Comparison of ENCODE assay signal across 9 mouse cellular contexts in genomic region chr7:136047364-136047945, GRCm38 (mm10).
DNase-seq lines count a peak whose midpoint lies in the region; ATAC-seq lines count a peak whose summit lies in the region.
"Had no signal": no experiment of that assay in that cellular context is flagged by ENCODE, and none has a peak within 500 bp of the region (broad histone marks: within the 10 kb centered on the region; RNA-seq: fewer than 3 reads in every experiment).

No protein-coding gene starts in this region.

- DNase-seq in heart, adult 18-20 months: no peak
- DNase-seq in brain, adult 2 months (ENCODE audit: low read depth, low spot score): peak; percentile 31
- DNase-seq in layer of hippocampus, postnatal 10 days (ENCODE audit: low spot score in 2 of 2): no peak
- DNase-seq in gastrocnemius, postnatal 36 days: no peak
- DNase-seq: thymus, postnatal 14 days had no signal

- H3K9ac ChIP-seq in heart, embryonic 12.5 days: no peak overlapping the region
- no peak overlapping the region for H3K9ac ChIP-seq in hindbrain, embryonic 12.5 days
- no peak overlapping the region for H3K9ac ChIP-seq in midbrain, embryonic 13.5 days (replicated peaks)

- H3K27ac ChIP-seq in heart, embryonic 12.5 days (ENCODE audit: poor library complexity, severe bottlenecking): 0 out of 2 replicates have a peak overlapping the region, but pooled peaks have one; percentile 16
- H3K27ac ChIP-seq in hindbrain, embryonic 12.5 days: peak overlapping the region; percentile 93
- peak overlapping the region; percentile 83 for H3K27ac ChIP-seq in midbrain, embryonic 13.5 days

- intact Hi-C loops in gastrocnemius, postnatal 36 days (cut with DNase I): no loop called here

- H3K36me3 ChIP-seq in heart, embryonic 12.5 days: no peaks in the 10 kb centered on the region
- H3K36me3 ChIP-seq in hindbrain, embryonic 12.5 days: no peaks in the 10 kb centered on the region
- no peaks in the 10 kb centered on the region for H3K36me3 ChIP-seq in midbrain, embryonic 13.5 days

- 59% methylated on average over 7 of the region's 7 CpGs for WGBS in heart, embryonic 12.5 days
- 12% methylated on average over 7 of the region's 7 CpGs for WGBS in hindbrain, embryonic 12.5 days
- 3% methylated on average over 7 of the region's 7 CpGs for WGBS in midbrain, embryonic 13.5 days

- peaks cover 6% of the 10 kb centered on the region for H3K27me3 ChIP-seq in heart, embryonic 12.5 days (replicated peaks)
- H3K27me3 ChIP-seq in hindbrain, embryonic 12.5 days: no peaks in the 10 kb centered on the region
- H3K27me3 ChIP-seq in midbrain, embryonic 13.5 days: no peaks in the 10 kb centered on the region

- ATAC-seq in heart, embryonic 12.5 days (ENCODE audit: insufficient number of reproducible peaks, low FRiP score): no peak
- peak; percentile 62 for ATAC-seq in hindbrain, embryonic 12.5 days (ENCODE audit: low FRiP score)
- peak; percentile 49 for ATAC-seq in midbrain, embryonic 13.5 days
- ATAC-seq in megakaryocyte-erythroid progenitor cell, adult 5-6 weeks (replicated peaks; ENCODE audit: low FRiP score, low TSS enrichment, poor library complexity, severe bottlenecking): no peak

- peak overlapping the region; percentile 42; the same call in 1 of the 2 replicates for H3K4me2 ChIP-seq in heart, embryonic 12.5 days
- H3K4me2 ChIP-seq in hindbrain, embryonic 12.5 days (replicated peaks): peak overlapping the region; percentile 28; the same call in 1 of the 2 replicates
- H3K4me2 ChIP-seq in midbrain, embryonic 13.5 days (replicated peaks): peak overlapping the region; percentile 12; the same call in 1 of the 2 replicates

- H3K4me1 ChIP-seq in heart, embryonic 12.5 days (replicated peaks): peaks cover 40% of the 10 kb centered on the region
- peaks cover 51% of the 10 kb centered on the region for H3K4me1 ChIP-seq in hindbrain, embryonic 12.5 days
- peaks cover 45% of the 10 kb centered on the region for H3K4me1 ChIP-seq in midbrain, embryonic 13.5 days (replicated peaks)

- no peaks in the 10 kb centered on the region for H3K9me3 ChIP-seq in heart, embryonic 12.5 days (replicated peaks)
- H3K9me3 ChIP-seq in hindbrain, embryonic 12.5 days (replicated peaks): no peaks in the 10 kb centered on the region
- no peaks in the 10 kb centered on the region for H3K9me3 ChIP-seq in midbrain, embryonic 13.5 days

- H3K4me3 ChIP-seq in heart, embryonic 12.5 days: no peak overlapping the region
- H3K4me3 ChIP-seq in hindbrain, embryonic 12.5 days: no peak overlapping the region
- H3K4me3 ChIP-seq in midbrain, embryonic 13.5 days (replicated peaks): no peak overlapping the region

Comparison
In these comparisons a context has a peak if more than half of its experiments do, and no peak if none do; other contexts are left out.
1. ATAC-seq: peak in hindbrain, embryonic 12.5 days (single experiment) and midbrain, embryonic 13.5 days (single experiment); none in heart, embryonic 12.5 days (single experiment) and megakaryocyte-erythroid progenitor cell, adult 5-6 weeks (single experiment).
2. H3K27ac ChIP-seq: peak in every context shown above with its lines; median percentile 93 in hindbrain, embryonic 12.5 days; 83 in midbrain, embryonic 13.5 days; 16 in heart, embryonic 12.5 days.
3. Peak in every context shown above with its lines, with median percentiles within 50 percentile points of each other: H3K4me2 ChIP-seq.